Mouse (Mus musculus): Measurements from ENCODE around the gene Glis1. TPM values are rescaled to one million over a fixed set of nuclear protein-coding genes. Genes with fewer than 3 reads are reported as not detected.

Gene Glis1
- total RNA-seq, 2 experiments from 2014 or later = 0.23 to 1.1 TPM

DNA sequence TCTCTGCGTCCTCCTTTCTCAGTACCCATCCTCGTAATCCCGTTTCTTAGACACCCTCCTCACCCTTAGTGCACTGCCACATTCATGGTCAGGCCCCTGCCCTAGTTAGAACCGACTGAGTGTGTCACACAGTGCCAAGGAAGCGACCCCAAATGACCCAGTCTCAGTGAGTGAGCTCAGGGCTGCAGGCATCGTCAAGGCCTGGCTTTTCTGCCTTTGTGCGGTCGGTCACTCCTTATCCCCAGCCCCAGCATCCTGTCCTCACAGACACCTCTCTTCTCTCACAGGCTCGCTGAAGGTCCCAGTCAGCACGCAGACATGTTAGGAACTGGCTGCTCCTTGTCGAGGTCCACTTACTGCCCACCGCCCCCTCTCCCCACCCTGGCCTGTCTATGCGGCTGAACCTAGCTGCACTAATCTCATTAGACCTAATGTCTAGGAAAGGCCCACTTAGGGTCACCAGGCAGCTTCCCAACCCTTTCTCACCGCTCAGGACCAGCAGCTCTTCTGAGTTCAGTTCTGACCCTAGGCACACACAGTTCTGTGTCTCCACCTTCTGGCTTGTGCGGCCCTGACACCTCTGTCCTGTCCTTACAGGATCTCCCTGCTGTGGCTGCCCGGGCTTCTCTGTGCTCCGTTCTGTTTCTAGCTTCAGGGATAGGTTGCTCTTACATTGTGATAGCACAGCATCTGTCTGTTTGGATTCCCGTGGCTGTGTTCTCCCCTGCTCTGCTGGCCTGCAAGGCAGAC is 18.1 kb downstream of the Glis1 start:
- no peak for DNase-seq (ENCODE audit: low spot score in 2 of 2)

DNA sequence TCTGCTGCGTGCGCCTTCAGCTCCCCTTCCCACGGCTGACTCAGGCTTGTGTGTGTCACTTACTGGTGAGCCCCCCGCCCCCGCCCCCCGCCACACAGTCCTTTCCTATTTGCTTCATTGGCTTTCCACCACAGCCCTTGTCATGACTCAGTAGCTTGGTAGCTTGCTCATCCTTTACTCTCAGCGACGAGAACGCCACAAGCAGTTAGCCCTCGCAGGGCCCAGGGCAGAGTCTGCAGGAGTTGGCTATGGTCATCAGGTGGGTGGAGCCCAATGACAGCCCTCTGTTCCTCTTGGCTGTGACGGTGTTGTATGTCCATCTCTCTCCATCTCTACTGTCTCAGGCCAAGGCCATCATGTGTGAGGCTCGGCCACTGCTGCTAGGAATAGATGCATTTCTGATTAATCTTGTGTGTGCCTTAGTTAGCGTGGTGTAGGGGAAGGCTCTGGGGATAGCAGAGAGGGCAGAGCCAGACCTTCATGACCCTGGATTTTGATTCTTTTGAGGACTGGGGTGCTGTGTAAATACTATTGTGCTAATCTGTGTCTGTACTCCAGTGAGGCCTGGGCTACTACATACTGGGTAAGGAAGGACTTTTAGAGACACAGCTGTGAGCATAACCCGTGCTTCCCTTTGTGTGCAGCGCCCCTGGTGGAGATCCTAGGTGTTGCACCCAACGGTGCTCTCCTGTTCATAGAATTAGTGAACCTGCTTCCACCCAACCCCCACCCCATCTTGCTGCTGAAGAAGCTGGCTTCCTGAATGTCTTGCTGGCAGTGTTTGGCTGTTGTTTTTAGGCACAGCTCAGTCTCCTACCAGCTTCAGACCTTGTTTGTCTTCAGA is 19.0 kb downstream of the Glis1 start:
- peak; percentile 81 to 83 for DNase-seq (ENCODE audit: low spot score in 2 of 2)

DNA sequence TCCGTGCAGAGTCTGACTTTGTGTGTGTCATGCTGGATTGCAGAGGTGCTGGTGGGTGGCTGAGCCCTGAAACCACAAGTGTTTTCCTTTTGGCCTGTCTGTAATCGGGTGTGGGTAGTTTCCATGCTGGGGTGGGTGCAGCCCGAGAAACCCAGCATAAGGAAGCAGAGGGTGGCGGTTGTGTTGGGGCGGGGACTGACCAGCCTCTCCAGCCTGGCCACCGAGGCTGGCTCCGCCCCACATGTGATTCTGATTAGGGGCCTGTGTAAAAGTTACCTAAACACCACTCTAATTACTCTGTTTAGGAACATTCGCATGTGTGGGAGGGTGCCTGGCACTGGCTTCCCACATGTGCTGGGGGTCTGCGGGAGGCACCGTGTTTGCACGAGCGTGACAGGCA is 23.2 kb downstream of the Glis1 start:
- DNase-seq (ENCODE audit: low spot score in 2 of 2) = no peak

DNA sequence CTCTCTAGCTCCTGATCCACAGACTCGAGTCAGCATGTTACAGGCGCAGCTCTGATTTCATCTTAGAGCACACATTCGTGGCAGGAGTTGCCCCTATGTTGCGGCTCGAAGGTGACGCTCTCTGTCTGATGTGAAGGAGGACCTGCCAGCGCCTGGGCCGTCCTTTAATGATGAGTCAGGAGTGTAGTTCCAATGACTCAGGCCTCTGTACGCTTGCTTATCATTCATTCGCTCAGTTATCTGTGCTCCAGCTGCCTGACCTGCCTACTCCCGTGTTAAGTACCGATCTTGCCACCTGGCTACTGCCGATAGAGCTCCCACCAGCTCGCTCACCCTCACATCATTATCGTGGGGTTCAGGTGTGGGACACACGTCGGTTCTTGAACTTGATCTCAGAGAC is 24.5 kb downstream of the Glis1 start:
- no peak for DNase-seq (ENCODE audit: low spot score in 2 of 2)

DNA sequence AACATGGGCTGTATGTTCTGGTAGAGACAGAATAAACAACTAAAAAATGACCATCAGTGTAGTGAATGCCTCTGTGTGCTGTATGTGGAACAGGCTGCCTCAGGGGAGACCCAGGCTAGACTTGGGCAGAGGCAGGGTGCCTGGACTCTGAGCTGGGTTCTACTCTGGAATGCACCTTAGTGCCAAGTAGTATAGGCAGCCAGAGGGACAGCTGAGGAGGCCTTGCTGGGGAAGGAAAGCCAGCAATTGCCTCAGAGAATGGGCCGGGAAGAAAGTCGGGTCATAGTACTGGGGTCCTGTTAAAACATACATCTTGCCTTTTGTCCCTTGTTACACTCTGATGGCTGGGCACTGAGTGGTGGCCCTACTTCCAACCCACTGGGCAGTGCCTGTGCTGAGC is 25.1 kb downstream of the Glis1 start:
- DNase-seq (ENCODE audit: low spot score in 2 of 2) = no peak

DNA sequence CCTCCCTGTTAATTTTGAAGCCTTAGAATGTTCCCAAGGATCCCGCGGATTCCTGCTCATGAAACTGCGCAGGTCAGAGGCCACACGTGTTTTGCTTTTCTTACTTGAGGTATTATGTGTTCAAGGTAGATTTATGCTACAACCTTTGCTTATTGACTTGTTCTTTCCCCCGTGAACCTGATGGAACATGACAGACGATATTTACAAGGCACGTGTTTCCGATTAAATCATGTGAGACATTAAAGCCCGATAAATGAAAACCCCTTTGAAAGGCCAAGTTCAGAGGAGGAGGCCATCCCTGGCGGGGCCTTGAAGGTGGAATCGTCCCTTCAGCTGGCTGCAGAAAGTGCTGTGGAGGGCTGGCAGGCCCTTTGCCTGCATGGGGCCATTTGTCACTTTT is 26.1 kb downstream of the Glis1 start:
- no peak for DNase-seq (ENCODE audit: low spot score in 2 of 2)

DNA sequence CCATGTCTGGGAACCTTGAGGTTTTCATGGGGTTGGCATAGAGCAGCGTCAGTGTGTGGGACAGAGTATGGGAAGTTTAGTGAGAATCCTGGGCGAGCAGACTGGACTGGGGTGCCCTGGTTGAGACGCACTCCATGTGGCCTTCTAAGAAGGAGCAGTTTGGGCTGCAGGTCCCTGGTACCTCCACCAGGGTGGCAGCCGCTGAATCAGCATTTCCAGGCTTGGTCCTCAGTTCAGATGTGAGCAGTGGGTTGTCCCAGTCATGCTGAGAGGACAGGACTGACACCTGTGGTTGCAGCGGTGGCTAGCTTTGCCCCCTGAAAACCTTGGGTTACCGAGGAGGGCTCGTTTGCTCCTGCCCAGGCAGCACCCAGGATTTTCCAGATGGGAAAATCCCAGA is 33.4 kb downstream of the Glis1 start:
- no peak for DNase-seq (ENCODE audit: low spot score in 2 of 2)

DNA sequence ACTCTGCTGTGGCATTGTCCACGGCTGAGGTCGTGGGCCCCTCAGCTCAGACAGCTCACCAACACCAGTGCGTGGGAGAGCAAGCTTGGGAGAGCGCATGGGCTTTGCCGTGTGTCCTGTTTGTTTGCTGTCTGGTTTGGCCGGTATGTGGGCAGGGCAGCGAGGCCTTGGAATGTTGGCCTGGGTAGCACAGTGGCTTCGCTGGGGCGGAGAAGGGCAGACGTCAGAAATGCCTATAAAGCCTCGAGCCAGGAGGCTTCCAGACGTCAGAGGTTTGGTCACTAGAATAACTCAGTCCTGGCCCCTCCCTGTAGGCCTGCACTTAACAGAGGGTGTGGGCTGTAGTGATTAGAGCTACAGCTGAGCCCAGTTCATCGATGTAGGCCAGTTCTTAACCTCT is 33.9 kb downstream of the Glis1 start:
- no peak for DNase-seq (ENCODE audit: low spot score in 2 of 2)

DNA sequence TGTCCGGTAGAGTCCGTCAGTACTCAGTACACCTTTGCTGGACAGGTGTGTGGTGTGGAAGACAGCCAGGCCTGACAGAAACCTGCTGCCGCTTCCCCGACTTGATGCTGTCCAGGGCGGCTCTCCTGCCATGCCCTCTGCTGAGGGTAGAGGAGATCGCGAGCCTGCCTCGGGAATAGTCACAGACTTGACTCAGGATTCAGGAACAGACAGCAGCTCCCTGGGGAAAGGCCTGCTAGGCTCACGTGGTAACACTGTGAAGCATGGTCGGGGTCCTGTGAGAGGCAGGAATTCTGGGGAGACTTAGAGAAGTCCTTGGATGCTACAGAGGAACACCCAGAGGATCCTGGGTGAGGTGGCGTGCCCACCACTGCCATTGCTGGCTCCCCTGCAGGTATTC is 34.4 kb downstream of the Glis1 start:
- DNase-seq (ENCODE audit: low spot score in 2 of 2) = no peak

DNA sequence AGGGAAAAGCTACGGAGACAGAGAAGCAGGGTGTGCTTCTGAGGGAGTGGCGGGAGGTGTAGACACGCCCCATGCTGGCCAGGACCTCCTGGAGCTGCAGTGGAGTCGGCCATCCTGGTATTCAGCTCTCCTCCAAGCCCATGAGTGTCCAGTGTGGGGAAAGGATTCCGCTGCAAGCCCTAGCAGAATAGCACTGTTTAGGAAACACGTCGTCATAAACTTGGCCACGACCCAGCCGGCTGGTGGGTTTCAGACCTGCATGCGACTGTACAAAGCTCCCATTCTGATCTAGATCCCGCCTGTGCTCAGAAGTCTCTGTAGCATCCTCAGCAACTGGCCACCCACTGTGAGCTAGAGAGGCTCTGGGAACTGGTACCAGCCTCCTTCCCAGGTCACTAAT is 41.9 kb downstream of the Glis1 start:
- no peak for DNase-seq (ENCODE audit: low spot score in 2 of 2)

DNA sequence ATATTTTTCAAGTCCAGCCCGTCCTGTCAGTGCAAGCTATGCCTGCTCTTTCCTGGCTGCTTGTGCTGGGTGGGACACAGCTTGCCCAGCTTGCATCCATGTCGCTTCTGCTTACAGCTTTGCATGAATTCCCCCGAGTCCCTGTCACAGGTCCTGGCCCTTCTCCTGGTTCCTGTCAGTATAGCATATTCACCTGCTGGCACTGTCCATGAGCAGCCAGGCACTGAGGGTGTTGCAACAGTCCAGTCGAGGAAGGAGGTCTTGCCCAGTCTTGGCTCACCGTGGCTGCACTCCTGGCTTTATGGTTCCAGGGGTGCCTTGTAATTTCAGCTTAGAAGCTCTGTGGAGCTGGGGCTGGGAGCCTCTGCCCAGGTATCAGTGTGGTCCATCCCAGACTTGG is 44.6 kb downstream of the Glis1 start:
- no peak for DNase-seq (ENCODE audit: low spot score in 2 of 2)

DNA sequence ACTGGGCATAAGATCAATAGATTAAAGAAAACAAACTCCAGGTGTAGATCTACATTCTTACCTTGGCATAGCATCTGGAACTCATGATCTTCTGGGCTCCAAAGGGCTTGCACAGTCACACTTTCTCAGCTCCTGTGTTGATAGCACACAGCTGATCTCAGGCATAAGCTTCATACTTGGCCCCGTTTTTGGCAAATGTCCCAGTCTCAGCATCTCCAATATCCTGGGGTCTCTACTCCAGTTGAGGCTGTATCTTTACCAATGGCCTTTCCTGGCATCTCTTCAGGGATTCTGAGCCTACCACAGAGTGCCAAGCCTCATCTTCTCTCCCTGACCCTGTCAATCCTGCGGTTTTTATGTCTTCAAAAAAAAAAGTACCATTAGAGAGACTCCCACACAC is 48.1 kb downstream of the Glis1 start:
- DNase-seq (ENCODE audit: low spot score in 2 of 2) = no peak

DNA sequence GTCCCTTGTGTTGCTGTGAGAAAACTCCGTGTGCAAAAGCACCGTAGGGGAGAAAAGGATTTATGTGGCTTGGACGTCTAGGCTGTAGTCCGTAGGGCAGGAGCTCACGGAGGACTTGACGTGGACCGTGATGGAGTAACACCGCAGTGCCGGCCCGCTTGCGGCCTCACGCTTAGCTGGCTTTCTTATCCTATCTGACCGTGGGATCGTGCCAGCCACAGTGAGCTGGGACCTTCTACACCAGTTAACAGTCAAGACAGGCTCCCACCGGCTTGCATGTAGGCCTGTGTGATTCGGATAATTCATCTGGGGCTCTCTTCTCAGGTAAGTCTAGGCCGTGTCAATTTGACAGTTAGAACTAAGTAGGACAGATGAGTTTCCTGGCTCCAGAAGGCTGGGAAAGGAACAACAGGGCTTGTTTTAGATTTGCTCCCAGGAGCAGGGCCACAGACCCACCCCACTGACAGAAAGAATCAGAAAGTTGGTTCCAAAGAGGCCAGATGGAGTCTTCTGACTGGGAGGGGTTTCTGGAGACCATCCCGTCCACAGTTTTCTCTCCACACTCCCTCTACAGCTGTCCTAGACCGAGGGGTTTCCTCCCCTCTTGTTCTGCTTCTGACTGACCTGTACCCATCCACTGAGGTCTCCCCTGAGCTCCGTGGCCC is 49.3 kb downstream of the Glis1 start:
- no peak for DNase-seq (ENCODE audit: low spot score in 2 of 2)

DNA sequence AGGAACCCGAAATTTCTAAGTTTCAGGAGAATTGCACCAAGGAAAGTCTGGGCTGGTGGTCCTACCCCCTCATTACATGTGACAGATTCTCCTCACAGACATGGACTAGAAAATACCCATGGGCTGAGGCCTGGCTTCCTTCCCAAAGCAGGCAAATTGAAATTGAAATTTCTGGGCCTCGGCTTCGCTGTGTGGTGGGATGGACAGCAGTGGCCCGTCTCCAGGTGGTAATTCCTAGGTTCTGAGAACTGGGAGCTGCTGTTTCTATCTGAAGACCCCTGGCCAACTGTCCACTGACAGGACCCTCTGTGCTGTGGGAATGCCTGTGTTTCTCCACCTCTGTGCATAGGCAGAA is 49.8 kb downstream of the Glis1 start:
- no peak for DNase-seq (ENCODE audit: low spot score in 2 of 2)

DNA sequence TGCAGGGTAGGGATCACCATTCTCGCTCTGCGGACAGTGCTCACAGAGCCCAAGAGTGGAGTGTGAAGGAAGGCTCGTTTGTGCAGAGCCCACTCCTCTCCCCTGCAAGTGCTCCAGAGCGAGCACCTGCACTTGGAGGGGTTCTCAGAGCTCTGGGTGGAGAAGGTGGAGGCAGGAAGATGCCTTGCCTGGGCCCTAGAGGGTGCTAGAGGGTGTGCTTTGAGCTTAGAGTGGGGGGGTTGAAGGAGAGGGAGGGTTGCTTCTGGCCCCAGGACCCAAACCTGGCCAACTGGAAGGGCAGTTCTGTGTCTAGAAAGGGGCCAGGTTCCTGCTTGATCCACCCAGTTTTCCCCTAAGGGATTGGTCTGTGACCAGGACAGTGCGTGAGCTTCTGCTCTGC is 51.5 kb downstream of the Glis1 start:
- peak in 1 of 2 experiments; percentile 12 for DNase-seq (ENCODE audit: low spot score in 2 of 2)

DNA sequence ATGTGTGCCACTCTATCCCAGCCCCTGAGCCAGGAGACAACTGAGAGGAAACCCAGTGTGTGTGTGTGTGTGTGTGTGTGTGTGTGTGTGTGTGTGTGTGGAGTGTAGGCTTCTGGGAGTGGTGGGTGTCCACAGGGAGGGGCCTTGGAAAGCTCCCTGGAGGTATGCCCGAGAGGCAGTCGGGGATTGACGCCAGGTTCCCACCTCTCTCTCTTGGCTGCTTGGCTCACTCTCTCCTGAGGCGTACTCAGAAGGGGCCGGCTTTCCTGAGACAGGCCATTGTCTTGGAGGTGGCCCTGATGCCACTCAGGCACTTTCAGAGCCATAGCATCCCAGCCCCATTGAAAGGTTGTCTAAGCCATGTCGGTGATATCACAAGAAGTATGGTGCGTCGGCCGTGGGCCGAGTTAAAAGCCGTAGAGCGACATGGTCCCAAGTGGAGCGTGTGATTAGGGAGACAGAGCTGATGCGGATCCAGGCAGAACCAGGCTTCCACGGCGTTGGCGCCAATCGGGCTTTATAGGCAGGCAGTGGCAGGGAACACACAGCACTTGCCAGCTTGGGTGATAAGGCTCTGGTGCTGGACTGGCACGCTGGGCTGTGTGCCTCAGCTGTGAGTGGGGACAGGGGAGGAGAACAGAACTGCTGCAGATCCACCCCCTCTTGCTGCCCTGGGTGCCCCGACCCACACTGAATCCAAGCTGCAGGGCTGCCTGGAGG is 54.9 kb downstream of the Glis1 start:
- DNase-seq (ENCODE audit: low spot score in 2 of 2) = no peak

DNA sequence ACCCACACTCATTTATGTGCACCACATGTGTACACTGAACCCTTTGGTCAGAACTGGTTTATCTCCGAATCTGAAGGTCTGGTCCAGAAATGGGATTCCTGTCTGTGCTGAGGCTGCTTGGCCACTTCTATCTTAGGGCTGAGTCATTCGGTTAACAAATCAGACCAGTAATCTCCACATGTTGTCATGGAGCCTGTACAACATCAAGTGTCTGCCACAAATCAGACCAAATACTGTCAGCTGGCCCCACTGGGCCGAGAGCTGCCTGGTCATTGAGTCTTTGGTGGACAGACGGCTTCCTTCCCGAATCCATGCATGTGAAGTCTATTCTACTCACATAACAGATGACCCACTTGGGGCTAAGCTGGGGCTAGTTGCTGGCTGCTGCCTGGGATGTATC is 58.6 kb downstream of the Glis1 start:
- peak in 1 of 2 experiments; percentile 22 for DNase-seq (ENCODE audit: low spot score in 2 of 2)

DNA sequence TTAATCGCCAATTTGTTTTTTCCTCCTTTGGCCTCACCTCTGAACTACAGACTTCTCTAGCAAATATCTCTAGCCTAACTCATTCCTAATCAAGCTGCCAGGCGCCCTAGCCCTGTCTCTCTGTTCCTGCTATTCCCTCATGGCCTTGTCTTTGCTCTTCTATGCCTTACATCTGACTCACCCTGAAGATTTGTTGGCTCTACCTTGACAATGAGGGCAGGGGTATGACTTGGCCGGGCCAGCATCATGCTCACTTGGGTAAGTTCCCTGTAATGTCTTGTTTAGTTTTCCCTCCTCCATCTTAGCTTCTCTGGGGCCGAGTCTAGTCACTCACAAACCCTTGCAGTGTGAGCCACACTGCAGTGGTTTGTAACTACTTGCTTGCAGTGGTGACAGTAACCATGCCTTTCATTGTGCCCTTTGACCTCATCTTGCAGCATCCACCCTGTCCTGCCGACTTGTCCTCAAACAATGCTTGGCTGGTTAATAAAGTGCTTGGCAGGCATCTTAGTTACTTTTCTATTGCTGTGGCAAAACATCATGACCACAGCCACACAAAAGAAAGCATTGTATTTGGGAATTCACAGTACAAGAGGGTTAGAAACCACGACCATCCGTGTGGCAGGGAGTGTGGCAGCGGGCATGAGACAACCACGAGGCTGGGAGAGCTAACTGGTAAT is 61.5 kb downstream of the Glis1 start:
- peak in 1 of 2 experiments; percentile 9 for DNase-seq (ENCODE audit: low spot score in 2 of 2)

DNA sequence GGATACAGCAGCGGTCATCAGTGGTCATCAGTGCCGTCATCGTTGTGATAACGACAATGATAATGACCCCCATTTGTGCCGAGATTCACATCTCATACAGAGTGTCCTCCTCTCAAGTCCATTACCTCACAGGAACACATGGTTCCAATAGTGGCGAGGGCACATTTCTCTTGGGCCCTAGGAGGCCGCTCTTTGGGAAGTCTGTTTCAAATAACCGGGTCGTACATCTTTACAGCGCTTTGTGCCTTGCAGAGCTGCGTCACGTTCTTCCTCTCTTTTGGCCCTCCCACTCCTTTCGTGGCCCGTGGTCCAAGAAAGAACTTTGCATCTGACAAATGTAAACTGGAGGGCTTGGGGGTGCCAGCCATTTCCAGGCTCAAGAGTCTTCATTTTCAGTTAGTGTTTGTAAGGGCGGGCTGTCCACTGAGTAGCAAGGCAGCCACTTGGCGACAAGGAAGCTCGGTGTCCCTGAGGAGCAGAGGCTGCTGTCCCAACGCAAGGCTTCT is 63.1 kb downstream of the Glis1 start:
- no peak for DNase-seq (ENCODE audit: low spot score in 2 of 2)

DNA sequence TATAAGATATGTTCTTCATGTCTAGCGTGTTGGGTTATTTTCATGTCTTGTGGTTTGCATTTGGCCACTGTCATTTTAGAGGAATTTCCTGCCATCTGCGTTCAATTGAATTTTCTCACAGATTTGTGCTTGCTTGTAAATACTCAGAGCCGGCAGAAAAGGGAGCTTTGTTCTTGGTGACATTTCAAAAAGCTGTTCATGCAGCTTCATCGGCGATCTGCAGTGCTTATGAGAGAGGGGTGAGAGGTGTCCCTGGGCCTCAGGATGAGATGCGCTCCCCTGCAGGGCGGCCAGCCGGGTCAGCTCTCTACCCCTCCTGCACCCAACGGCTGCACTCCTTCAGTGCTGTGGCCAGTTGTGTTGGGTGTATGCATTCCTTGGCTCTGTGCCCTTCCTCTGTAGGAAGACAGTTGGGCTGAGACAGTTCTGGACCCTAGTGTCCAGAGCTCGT is 68.2 kb downstream of the Glis1 start:
- DNase-seq (ENCODE audit: low spot score in 2 of 2) = no peak

DNA sequence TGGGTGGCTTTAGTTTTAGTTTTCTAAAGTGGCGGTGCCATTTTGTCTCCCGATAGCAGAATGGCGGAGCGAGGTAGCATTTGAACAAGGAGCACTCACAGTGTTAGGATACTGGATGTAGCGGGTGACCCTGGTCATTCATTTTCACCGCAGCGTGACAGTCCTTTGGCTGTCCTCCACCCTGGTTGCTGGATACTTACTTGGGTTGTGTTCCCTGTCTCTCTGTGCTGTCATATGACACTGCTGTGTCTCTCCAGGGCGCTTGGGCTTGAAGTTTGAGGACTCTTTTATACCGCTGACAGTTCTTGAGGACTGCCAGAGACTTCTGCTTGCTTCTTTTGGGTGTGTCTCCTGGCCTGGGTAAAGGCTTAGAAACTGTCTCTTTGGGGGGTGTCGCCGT is 80.6 kb downstream of the Glis1 start:
- peak in 1 of 2 experiments; percentile 7 for DNase-seq (ENCODE audit: low spot score in 2 of 2)

All from adrenal gland, adult 18-20 months (tissue).